Mouse (Mus musculus) CH12.LX (cell line): ENCODE data around the gene Fgfr2.

Source experiments
- CTCF ChIP-seq, 2 experiments: IDR thresholded peaks in 1 of 2; conservative IDR thresholded peaks in 1 of 2; 2 replicates each; pipeline ENCODE4 v1.5.1; 2011 to 2012; ENCODE audit warnings: low read depth in 2 of 2, low read length in 2 of 2, improper control_type of control experiment in 1 of 2, inconsistent platforms in 1 of 2, mild to moderate bottlenecking in 1 of 2, moderate library complexity in 1 of 2
- ELF1 ChIP-seq: IDR thresholded peaks from 2 replicates; pipeline ENCODE4 v1.6.1; 2014; ENCODE audit warnings: low read depth, mild to moderate bottlenecking, inconsistent platforms, low read length, improper control_type of control experiment
- ETS1 ChIP-seq: conservative IDR thresholded peaks from 2 replicates; pipeline ENCODE4 v1.6.1; 2012; ENCODE audit warnings: low read depth, mild to moderate bottlenecking, inconsistent platforms, low read length, improper control_type of control experiment, moderate library complexity
- JUND ChIP-seq: conservative IDR thresholded peaks from 2 replicates; pipeline ENCODE4 v1.6.1; 2011; ENCODE audit warnings: low read depth, low read length, improper control_type of control experiment
- KAT2A ChIP-seq: IDR thresholded peaks from 2 replicates; pipeline ENCODE4 v1.6.1; 2012; ENCODE audit warnings: low read length, improper control_type of control experiment, inconsistent platforms; ENCODE audit not compliant: insufficient replicate concordance
- MAX ChIP-seq: IDR thresholded peaks from 2 replicates; pipeline ENCODE4 v1.6.1; 2011; ENCODE audit warnings: low read length, improper control_type of control experiment
- MAZ ChIP-seq: IDR thresholded peaks from 2 replicates; pipeline ENCODE4 v1.6.1; 2012; ENCODE audit warnings: low read depth, mild to moderate bottlenecking, inconsistent platforms, low read length, improper control_type of control experiment, moderate library complexity
- MYC ChIP-seq: IDR thresholded peaks from 2 replicates; pipeline ENCODE4 v1.6.1; 2011; ENCODE audit warnings: low read depth, mild to moderate bottlenecking, improper control_type of control experiment, low read length
- PAX5 ChIP-seq: IDR thresholded peaks from 2 replicates; pipeline ENCODE4 v1.6.1; 2012; ENCODE audit warnings: low read length, inconsistent platforms, mixed read lengths
- POLR2A ChIP-seq: IDR thresholded peaks from 2 replicates; pipeline ENCODE4 v1.6.1; 2011; ENCODE audit warnings: low read depth, mild to moderate bottlenecking, improper control_type of control experiment, low read length
- SIN3A ChIP-seq: IDR thresholded peaks from 2 replicates; pipeline ENCODE4 v1.6.1; 2012; ENCODE audit warnings: low read length, improper control_type of control experiment, inconsistent platforms
- UBTF ChIP-seq: IDR thresholded peaks from 2 replicates; pipeline ENCODE4 v1.6.1; 2012; ENCODE audit warnings: low read depth, mild to moderate bottlenecking, inconsistent platforms, low read length, improper control_type of control experiment, moderate library complexity
- ZKSCAN1 ChIP-seq: IDR thresholded peaks from 2 replicates; pipeline ENCODE4 v1.6.1; 2012; ENCODE audit warnings: low read depth, inconsistent platforms, low read length, improper control_type of control experiment, borderline replicate concordance
- ZNF384 ChIP-seq: IDR thresholded peaks from 2 replicates; pipeline ENCODE4 v1.6.1; 2012; ENCODE audit warnings: low read depth, low read length, improper control_type of control experiment, inconsistent platforms

- TF ChIP-seq CTCF (conservative IDR thresholded peaks at IDR 0.05 in 1 of 2, IDR thresholded peaks at IDR 0.05 in 1 of 2; ENCODE audit: low read depth in 2 of 2, low read length in 2 of 2) = no peak
- no peak for TF ChIP-seq POLR2A
- no peak for TF ChIP-seq MAX
- TF ChIP-seq JUND = no peak
- TF ChIP-seq PAX5 = no peak
- no peak for TF ChIP-seq ZNF384
- no peak for TF ChIP-seq ETS1
- no peak for TF ChIP-seq ELF1
- TF ChIP-seq UBTF = no peak
- no peak for TF ChIP-seq SIN3A
- no peak for TF ChIP-seq MAZ
- no peak for TF ChIP-seq KAT2A
- TF ChIP-seq ZKSCAN1 = no peak
- no peak for TF ChIP-seq MYC
These were observed 2164.6 kb downstream of the Fgfr2 start for GRCm38 (mm10) chr7:130958551-130958950.
